Mouse (Mus musculus): ENCODE results near the gene Rasa3. TPM values are rescaled to one million over a fixed set of nuclear protein-coding genes. Genes with fewer than 3 reads are reported as not detected.

Gene Rasa3
- polyA plus RNA-seq, 2 experiments: 10.1 to 15.8 TPM

- Histone ChIP-seq H3K4me1 (replicated peaks; ENCODE audit: control insufficient read depth in 2 of 2, insufficient read depth in 2 of 2, low read length in 1 of 2) (peaks cover 0 to 5% of the 10 kb centered on the region in 2 experiments; a peak in 2 of 4 replicates), H3K4me3 (ENCODE audit: insufficient read depth in 1 of 2, low read depth in 2 of 2, low read length in 2 of 2) (no peak overlapping the region), H3K27ac (no peak overlapping the region), H3K27me3 (ENCODE audit: control insufficient read depth, insufficient read depth, low read length) (no peaks in the 10 kb centered on the region), H3K36me3 (replicated peaks; ENCODE audit: control insufficient read depth, insufficient read depth, low read depth) (no peaks in the 10 kb centered on the region), H3K9ac (replicated peaks) (no peak overlapping the region), H3K9me3 (ENCODE audit: control insufficient read depth, low read length) (no peaks in the 10 kb centered on the region), H3K4me2 (ENCODE audit: low read depth) (no peak overlapping the region)
- no peak for DNase-seq (ENCODE audit: low read depth in 3 of 3, low spot score in 3 of 3)
- TF ChIP-seq CTCF (IDR thresholded peaks at IDR 0.05; ENCODE audit: low read depth): no peak
- no peak for ATAC-seq (ENCODE audit: insufficient read depth)
- WGBS (ENCODE audit: insufficient replicate concordance): 58% methylated on average over 5 of the region's 5 CpGs
Observed at GRCm38 (mm10) chr8:13655033-13655351, 22.4 kb downstream of the Rasa3 start.

DNA sequence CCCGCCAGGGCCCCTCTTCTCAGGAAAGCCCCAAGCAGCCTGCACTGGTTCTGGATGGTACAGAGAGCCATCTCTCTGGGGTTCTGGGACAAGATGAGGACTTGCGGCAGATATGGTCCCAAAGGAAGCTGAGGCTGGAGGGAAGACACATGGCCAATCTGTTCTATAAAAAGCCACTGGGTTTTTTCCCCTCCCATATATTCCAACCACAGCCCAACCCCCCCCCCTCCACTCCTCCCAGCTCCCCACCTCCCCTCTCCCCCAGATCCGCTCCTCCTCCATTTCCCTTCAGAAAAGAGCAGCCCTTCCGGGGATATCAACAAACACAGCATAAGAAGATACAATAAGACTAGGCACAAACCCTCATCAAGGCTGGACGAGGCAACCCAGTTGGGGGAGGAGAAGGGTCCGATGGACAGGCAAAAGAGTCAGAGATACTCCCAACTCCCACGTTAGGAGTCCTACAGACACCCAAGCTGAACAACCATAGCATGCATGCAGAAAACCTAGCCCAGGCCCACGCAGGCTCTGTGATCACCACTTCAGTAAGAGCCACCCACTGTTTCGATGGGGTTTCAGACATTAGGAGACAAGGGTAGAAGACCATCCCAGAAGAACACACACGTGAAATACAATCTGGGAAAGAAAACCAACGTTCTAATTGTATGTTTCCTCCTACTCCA, 22.9 kb downstream of the Rasa3 start:
- H3K36me3 ChIP-seq (replicated peaks; ENCODE audit: control insufficient read depth, insufficient read depth, low read depth): no peaks in the 10 kb centered on the region
- H3K27ac ChIP-seq: no peak overlapping the region
- no peaks in the 10 kb centered on the region for H3K9me3 ChIP-seq (ENCODE audit: control insufficient read depth, low read length)
- ATAC-seq (ENCODE audit: insufficient read depth): no peak
- no peak overlapping the region for H3K9ac ChIP-seq (replicated peaks)
- 60% methylated on average over 11 of the region's 11 CpGs for WGBS (ENCODE audit: insufficient replicate concordance)
- H3K4me1 ChIP-seq (replicated peaks; ENCODE audit: control insufficient read depth in 2 of 2, insufficient read depth in 2 of 2, low read length in 1 of 2): peaks cover 0 to 7% of the 10 kb centered on the region in 2 experiments; a peak in 2 of 4 replicates
- no peak for DNase-seq (ENCODE audit: low read depth in 3 of 3, low spot score in 3 of 3)
- TF ChIP-seq EP300 (IDR thresholded peaks at IDR 0.05; ENCODE audit: low read depth) (no peak), CTCF (IDR thresholded peaks at IDR 0.05; ENCODE audit: low read depth) (no peak)
- no peaks in the 10 kb centered on the region for H3K27me3 ChIP-seq (ENCODE audit: control insufficient read depth, insufficient read depth, low read length)
- no peak overlapping the region for H3K4me3 ChIP-seq (ENCODE audit: insufficient read depth in 1 of 2, low read depth in 2 of 2, low read length in 2 of 2)
- H3K4me2 ChIP-seq (ENCODE audit: low read depth): no peak overlapping the region

- no peak for TF ChIP-seq CTCF (IDR thresholded peaks at IDR 0.05; ENCODE audit: low read depth)
- no peak for TF ChIP-seq EP300 (IDR thresholded peaks at IDR 0.05; ENCODE audit: low read depth)
- 67% methylated on average over 11 of the region's 11 CpGs for WGBS (ENCODE audit: insufficient replicate concordance)
- ATAC-seq (ENCODE audit: insufficient read depth): no peak
Observed at GRCm38 (mm10) chr8:13650541-13651191, 26.7 kb downstream of the Rasa3 start.

GRCm38 (mm10) chr8:13649154-13649515, 28.3 kb downstream of the Rasa3 start:
- Histone ChIP-seq H3K27me3 (ENCODE audit: control insufficient read depth, insufficient read depth, low read length) (no peaks in the 10 kb centered on the region), H3K9me3 (ENCODE audit: control insufficient read depth, low read length) (no peaks in the 10 kb centered on the region), H3K4me3 (ENCODE audit: insufficient read depth in 1 of 2, low read depth in 2 of 2, low read length in 2 of 2) (no peak overlapping the region), H3K27ac (no peak overlapping the region), H3K36me3 (replicated peaks; ENCODE audit: control insufficient read depth, insufficient read depth, low read depth) (no peaks in the 10 kb centered on the region), H3K4me1 (replicated peaks; ENCODE audit: control insufficient read depth in 2 of 2, insufficient read depth in 2 of 2, low read length in 1 of 2) (peaks cover 0 to 24% of the 10 kb centered on the region in 2 experiments; a peak in 2 of 4 replicates), H3K4me2 (ENCODE audit: low read depth) (peak overlapping the region; percentile 14; the same call in 1 of the 2 replicates), H3K9ac (replicated peaks) (no peak overlapping the region)
- ATAC-seq (ENCODE audit: insufficient read depth): no peak
- TF ChIP-seq CTCF (IDR thresholded peaks at IDR 0.05; ENCODE audit: low read depth): no peak
- no peak for TF ChIP-seq EP300 (IDR thresholded peaks at IDR 0.05; ENCODE audit: low read depth)
- no peak for DNase-seq (ENCODE audit: low read depth in 3 of 3, low spot score in 3 of 3)
- WGBS (ENCODE audit: insufficient replicate concordance): 4% methylated on average over 3 of the region's 3 CpGs

More at GRCm38 (mm10) chr8:13650541-13651191, 26.7 kb downstream of the Rasa3 start:
- no peak overlapping the region for H3K4me2 ChIP-seq (ENCODE audit: low read depth)
- DNase-seq (ENCODE audit: low read depth in 3 of 3, low spot score in 3 of 3): no peak
- no peaks in the 10 kb centered on the region for H3K9me3 ChIP-seq (ENCODE audit: control insufficient read depth, low read length)
- H3K4me1 ChIP-seq (replicated peaks; ENCODE audit: control insufficient read depth in 2 of 2, insufficient read depth in 2 of 2, low read length in 1 of 2): peaks cover 0 to 17% of the 10 kb centered on the region in 2 experiments; a peak in 2 of 4 replicates
- no peak overlapping the region for H3K9ac ChIP-seq (replicated peaks)
- H3K27ac ChIP-seq: no peak overlapping the region
- H3K36me3 ChIP-seq (replicated peaks; ENCODE audit: control insufficient read depth, insufficient read depth, low read depth): no peaks in the 10 kb centered on the region
- no peaks in the 10 kb centered on the region for H3K27me3 ChIP-seq (ENCODE audit: control insufficient read depth, insufficient read depth, low read length)
- no peak overlapping the region for H3K4me3 ChIP-seq (ENCODE audit: insufficient read depth in 1 of 2, low read depth in 2 of 2, low read length in 2 of 2)

DNA sequence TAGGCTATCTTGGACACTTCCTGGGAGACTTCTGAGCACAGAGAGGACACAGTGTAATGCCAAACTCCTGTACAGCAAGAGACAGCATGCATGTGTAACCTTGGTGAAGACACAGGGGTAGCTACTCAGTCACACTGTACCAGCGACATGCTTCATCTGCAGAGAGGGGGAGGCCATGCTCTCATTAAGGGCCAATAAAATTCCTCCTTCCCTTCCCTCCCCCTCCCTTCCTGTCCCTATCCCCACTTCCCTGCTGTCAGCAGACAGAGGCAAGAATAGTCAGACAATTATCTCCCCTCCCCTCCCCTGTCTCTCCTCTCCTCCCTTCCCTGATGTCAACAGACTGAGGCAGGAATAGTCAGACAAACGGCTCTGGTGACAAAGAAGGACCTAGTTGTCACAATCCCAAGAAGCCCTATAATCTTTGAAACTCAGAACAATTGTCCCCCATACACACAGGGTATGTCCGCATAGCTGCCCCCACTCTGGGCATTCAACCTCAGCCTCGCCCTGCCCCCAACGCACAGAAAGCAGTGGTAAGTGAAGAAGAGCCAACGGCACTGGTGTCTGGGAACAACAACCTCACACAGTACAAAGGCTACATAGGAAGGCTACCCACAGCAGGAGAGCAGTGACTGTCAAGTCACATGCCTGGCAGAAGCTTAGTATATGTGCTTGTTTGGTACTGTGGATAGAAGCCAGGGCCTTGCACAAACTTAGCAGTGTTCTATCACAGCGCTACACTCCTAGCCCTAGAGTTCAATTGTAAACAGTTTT, 28.8 kb downstream of the Rasa3 start:
- Histone ChIP-seq H3K9me3 (ENCODE audit: control insufficient read depth, low read length) (no peaks in the 10 kb centered on the region), H3K4me3 (ENCODE audit: insufficient read depth in 1 of 2, low read depth in 2 of 2, low read length in 2 of 2) (no peak overlapping the region), H3K27ac (no peak overlapping the region), H3K9ac (replicated peaks) (no peak overlapping the region), H3K4me2 (ENCODE audit: low read depth) (peak overlapping the region; percentile 14; the same call in 1 of the 2 replicates), H3K27me3 (ENCODE audit: control insufficient read depth, insufficient read depth, low read length) (no peaks in the 10 kb centered on the region), H3K36me3 (replicated peaks; ENCODE audit: control insufficient read depth, insufficient read depth, low read depth) (no peaks in the 10 kb centered on the region), H3K4me1 (replicated peaks; ENCODE audit: control insufficient read depth in 2 of 2, insufficient read depth in 2 of 2, low read length in 1 of 2) (peaks cover 0 to 24% of the 10 kb centered on the region in 2 experiments; a peak in 2 of 4 replicates)
- DNase-seq (ENCODE audit: low read depth in 3 of 3, low spot score in 3 of 3) (no peak), ATAC-seq (ENCODE audit: insufficient read depth) (no peak)
- no peak for TF ChIP-seq EP300 (IDR thresholded peaks at IDR 0.05; ENCODE audit: low read depth)
- TF ChIP-seq CTCF (IDR thresholded peaks at IDR 0.05; ENCODE audit: low read depth): no peak
- WGBS (ENCODE audit: insufficient replicate concordance): 13% methylated on average over 7 of the region's 7 CpGs

Data from liver, embryonic 14.5 days (tissue).